Mouse (Mus musculus) limb, embryonic 13.5 days (tissue): ENCODE measurements around the gene Fgf22. TPM values are rescaled to one million over a fixed set of nuclear protein-coding genes. Genes with fewer than 3 reads are reported as not detected.

Experiments used
- ATAC-seq: fragments of 200-750 bp; cut with Nextera tagmentation; 2 replicates; pipeline ENCODE4 v1.8.0; 2017; ENCODE audit warnings: low read depth, moderate number of reproducible peaks, moderate TSS enrichment; ENCODE audit not compliant: low FRiP score
- H3K27ac ChIP-seq: fragments of 300-500 bp; sonication (generic); 2 replicates; pipeline ENCODE4 v1.5.1; 2015; ENCODE audit warnings: inconsistent platforms, mild to moderate bottlenecking, moderate library complexity
- H3K27me3 ChIP-seq: fragments of 300-500 bp; sonication (generic); 2 replicates; pipeline ENCODE4 v1.6.1; 2015; ENCODE audit warnings: mild to moderate bottlenecking, inconsistent platforms
- H3K36me3 ChIP-seq: fragments of 300-500 bp; sonication (generic); 2 replicates; pipeline ENCODE4 v1.6.1; 2015; ENCODE audit warnings: inconsistent platforms, mild to moderate bottlenecking, moderate library complexity
- H3K4me1 ChIP-seq: fragments of 300-500 bp; sonication (generic); 2 replicates; pipeline ENCODE4 v1.6.1; 2015; ENCODE audit warnings: inconsistent platforms
- H3K4me2 ChIP-seq: fragments of 300-500 bp; sonication (generic); replicated peaks from 2 replicates; pipeline ENCODE4 v1.6.1; 2015; ENCODE audit warnings: inconsistent platforms, mild to moderate bottlenecking, moderate library complexity
- H3K4me3 ChIP-seq: fragments of 300-500 bp; sonication (generic); 2 replicates; pipeline ENCODE4 v1.5.1; 2015; ENCODE audit warnings: moderate library complexity, mild to moderate bottlenecking, inconsistent platforms
- H3K9ac ChIP-seq: fragments of 300-500 bp; sonication (generic); 2 replicates; pipeline ENCODE4 v1.6.1; 2015; ENCODE audit warnings: mild to moderate bottlenecking, inconsistent platforms
- H3K9me3 ChIP-seq: fragments of 300-500 bp; sonication (generic); 2 replicates; pipeline ENCODE4 v1.6.1; 2016; ENCODE audit warnings: inconsistent platforms
- WGBS: fragments of 180-500 bp; shearing (Covaris S2); methylation state at CpG from one replicate; pipeline ENCODE4 v1.1.7; 2015; 5-methylcytosine and 5-hydroxymethylcytosine counted together
- polyA plus RNA-seq: library from polyadenylated mRNA; unstranded; fragments of >200 nt; fragmentation: Nextera tagmentation; extraction: Ambion mirVana; gene quantifications from 2 replicates; pipeline ENCODE4 v1.2.1, GENCODE M21; 2015

Gene Fgf22
- polyA plus RNA-seq, 1 experiment from 2014 or later, result 0.34 TPM

GRCm38 (mm10) chr10:79772320-79772719, 17.4 kb downstream of the Fgf22 start:
- 0 out of 2 replicates have a peak, but pooled peaks cover 5% of the 10 kb centered on the region for H3K27me3 ChIP-seq
- no peak overlapping the region for H3K27ac ChIP-seq
- no peaks in the 10 kb centered on the region for H3K36me3 ChIP-seq
- no peak overlapping the region for H3K4me2 ChIP-seq
- no peak overlapping the region for H3K9ac ChIP-seq
- 79% methylated on average over 3 of the region's 3 CpGs for WGBS
- ATAC-seq, result no peak
- H3K9me3 ChIP-seq, result peaks cover 6% of the 10 kb centered on the region; the same call in 1 of the 2 replicates
- H3K4me3 ChIP-seq, result no peak overlapping the region
- peaks cover 17% of the 10 kb centered on the region for H3K4me1 ChIP-seq

- Histone ChIP-seq H3K27me3 (peaks cover 13% of the 10 kb centered on the region), H3K4me1 (peaks cover 19% of the 10 kb centered on the region), H3K4me2 (no peak overlapping the region), H3K36me3 (no peaks in the 10 kb centered on the region), H3K9ac (no peak overlapping the region), H3K4me3 (no peak overlapping the region), H3K9me3 (peaks cover 6% of the 10 kb centered on the region; the same call in 1 of the 2 replicates), H3K27ac (no peak overlapping the region)
- no peak for ATAC-seq
- 87% methylated on average over 2 of the region's 2 CpGs for WGBS
These were observed 18.3 kb downstream of the Fgf22 start for GRCm38 (mm10) chr10:79773208-79773607.

GRCm38 (mm10) chr10:79774486-79775279, 19.8 kb downstream of the Fgf22 start:
- H3K4me1 ChIP-seq, result peaks cover 31% of the 10 kb centered on the region
- H3K9me3 ChIP-seq, result peaks cover 6% of the 10 kb centered on the region; the same call in 1 of the 2 replicates
- no peak for ATAC-seq
- peaks cover 27% of the 10 kb centered on the region for H3K27me3 ChIP-seq
- WGBS, result 69% methylated on average over 5 of the region's 5 CpGs
- no peak overlapping the region for H3K4me2 ChIP-seq
- no peaks in the 10 kb centered on the region for H3K36me3 ChIP-seq
- H3K4me3 ChIP-seq, result no peak overlapping the region
- no peak overlapping the region for H3K9ac ChIP-seq
- H3K27ac ChIP-seq, result no peak overlapping the region

GRCm38 (mm10) chr10:79777103-79777531, 22.2 kb downstream of the Fgf22 start, which contains the start of gene Fstl3:
Gene Fstl3, plus strand, starts transcription at chr10:79777272.
- Histone ChIP-seq H3K4me3 (peak within 1 kb of the TSS; percentile 54), H3K4me1 (peaks cover 44% of the 10 kb centered on the region), H3K9me3 (peaks cover 6% of the 10 kb centered on the region; the same call in 1 of the 2 replicates), H3K27me3 (peaks cover 42% of the 10 kb centered on the region), H3K27ac (no peak within 1 kb of the TSS; the same call in 1 of the 2 replicates), H3K9ac (peak within 1 kb of the TSS; percentile 74), H3K4me2 (peak within 1 kb of the TSS; percentile 81), H3K36me3 (no peaks in the 10 kb centered on the region)
- WGBS, result under 1% methylated on average over 39 of the region's 39 CpGs
- ATAC-seq, result no peak

GRCm38 (mm10) chr10:79778006-79778405, 23.1 kb downstream of the Fgf22 start:
- no peaks in the 10 kb centered on the region for H3K36me3 ChIP-seq
- no peak for ATAC-seq
- peak overlapping the region; percentile 54 for H3K4me3 ChIP-seq
- peaks cover 6% of the 10 kb centered on the region; the same call in 1 of the 2 replicates for H3K9me3 ChIP-seq
- H3K27me3 ChIP-seq, result peaks cover 49% of the 10 kb centered on the region
- 13% methylated on average over 15 of the region's 15 CpGs for WGBS
- H3K4me2 ChIP-seq, result peak overlapping the region; percentile 81
- peaks cover 44% of the 10 kb centered on the region for H3K4me1 ChIP-seq
- H3K9ac ChIP-seq, result 0 out of 2 replicates have a peak overlapping the region, but pooled peaks have one; percentile 43
- H3K27ac ChIP-seq, result peak overlapping the region; percentile 28; the same call in 1 of the 2 replicates

GRCm38 (mm10) chr10:79779193-79779592, 24.3 kb downstream of the Fgf22 start:
- WGBS, result 13% methylated on average over 2 of the region's 2 CpGs
- H3K4me3 ChIP-seq, result no peak overlapping the region
- no peak overlapping the region for H3K9ac ChIP-seq
- peaks cover 6% of the 10 kb centered on the region; the same call in 1 of the 2 replicates for H3K9me3 ChIP-seq
- peaks cover 54% of the 10 kb centered on the region for H3K27me3 ChIP-seq
- H3K4me1 ChIP-seq, result peaks cover 44% of the 10 kb centered on the region
- ATAC-seq, result no peak
- no peak overlapping the region for H3K27ac ChIP-seq
- 0 out of 2 replicates have a peak overlapping the region, but pooled peaks have one; percentile 77 for H3K4me2 ChIP-seq
- H3K36me3 ChIP-seq, result no peaks in the 10 kb centered on the region

- Histone ChIP-seq H3K4me2 (peak overlapping the region; percentile 77), H3K9me3 (peaks cover 4% of the 10 kb centered on the region; the same call in 1 of the 2 replicates), H3K36me3 (no peaks in the 10 kb centered on the region), H3K9ac (no peak overlapping the region), H3K4me1 (peaks cover 44% of the 10 kb centered on the region), H3K4me3 (peak overlapping the region; percentile 44), H3K27ac (no peak overlapping the region), H3K27me3 (peaks cover 62% of the 10 kb centered on the region)
- peak; percentile 89 for ATAC-seq
- 2% methylated on average over 55 of the region's 55 CpGs for WGBS
These were observed 25.1 kb downstream of the Fgf22 start for GRCm38 (mm10) chr10:79779784-79780663.

GRCm38 (mm10) chr10:79780664-79781015, 25.8 kb downstream of the Fgf22 start:
- peak; percentile 26; the same call in 1 of the 2 replicates for ATAC-seq
- H3K27me3 ChIP-seq, result peaks cover 65% of the 10 kb centered on the region
- no peak overlapping the region for H3K27ac ChIP-seq
- H3K9me3 ChIP-seq, result no peaks in the 10 kb centered on the region
- peak overlapping the region; percentile 44 for H3K4me3 ChIP-seq
- peak overlapping the region; percentile 77 for H3K4me2 ChIP-seq
- peaks cover 44% of the 10 kb centered on the region for H3K4me1 ChIP-seq
- no peak overlapping the region for H3K9ac ChIP-seq
- 0% methylated on average over 13 of the region's 13 CpGs for WGBS
- H3K36me3 ChIP-seq, result no peaks in the 10 kb centered on the region

- 26% methylated on average over 21 of the region's 21 CpGs for WGBS
- Histone ChIP-seq H3K27me3 (peaks cover 66% of the 10 kb centered on the region), H3K9me3 (no peaks in the 10 kb centered on the region), H3K4me1 (peaks cover 44% of the 10 kb centered on the region), H3K4me3 (peak overlapping the region; percentile 44), H3K4me2 (peak overlapping the region; percentile 77), H3K9ac (no peak overlapping the region), H3K36me3 (no peaks in the 10 kb centered on the region), H3K27ac (no peak overlapping the region)
- ATAC-seq, result no peak
These were observed 26.3 kb downstream of the Fgf22 start for GRCm38 (mm10) chr10:79781139-79781538.

GRCm38 (mm10) chr10:79781956-79782355, 27.1 kb downstream of the Fgf22 start:
- no peaks in the 10 kb centered on the region for H3K36me3 ChIP-seq
- H3K4me3 ChIP-seq, result no peak overlapping the region
- no peak overlapping the region for H3K27ac ChIP-seq
- 48% methylated on average over 5 of the region's 5 CpGs for WGBS
- peaks cover 39% of the 10 kb centered on the region for H3K4me1 ChIP-seq
- ATAC-seq, result no peak
- no peaks in the 10 kb centered on the region for H3K9me3 ChIP-seq
- H3K27me3 ChIP-seq, result peaks cover 62% of the 10 kb centered on the region
- H3K4me2 ChIP-seq, result no peak overlapping the region
- no peak overlapping the region for H3K9ac ChIP-seq

GRCm38 (mm10) chr10:79783050-79783449, 28.2 kb downstream of the Fgf22 start:
- Histone ChIP-seq H3K27ac (no peak overlapping the region), H3K9ac (no peak overlapping the region), H3K4me2 (no peak overlapping the region), H3K36me3 (no peaks in the 10 kb centered on the region), H3K4me3 (no peak overlapping the region), H3K4me1 (peaks cover 28% of the 10 kb centered on the region), H3K27me3 (peaks cover 55% of the 10 kb centered on the region), H3K9me3 (no peaks in the 10 kb centered on the region)
- no peak for ATAC-seq
- WGBS, result 70% methylated on average over 7 of the region's 7 CpGs
